Mouse (Mus musculus) midbrain, embryonic 10.5 days (tissue): ENCODE measurements at regions not wholly inside any gene's neighbourhood (a gene's known extent, or its start where the extent isn't known, plus 50 kb on each side); places are given as distances from the start of the nearest gene placed in this dataset.
A peak's percentile ranks its signal among the peaks of the same experiment; 100 is the strongest.

Experiments used
- DNase-seq: peaks from one replicate; pipeline ENCODE4 v3.0.0-alpha.2; 2017; ENCODE audit warnings: low spot score
- H3K27ac ChIP-seq: fragments of 300-500 bp; sonication (generic); replicated peaks from 2 replicates; pipeline ENCODE4 v1.5.1; 2016; ENCODE audit warnings: mild to moderate bottlenecking
- H3K27me3 ChIP-seq: fragments of 300-500 bp; sonication (generic); 2 replicates; pipeline ENCODE4 v1.6.1; 2016; ENCODE audit warnings: low read depth, mild to moderate bottlenecking; ENCODE audit not compliant: poor library complexity, severe bottlenecking
- H3K36me3 ChIP-seq: fragments of 300-500 bp; sonication (generic); 2 replicates; pipeline ENCODE4 v1.6.1; 2016; ENCODE audit warnings: mild to moderate bottlenecking, moderate library complexity
- H3K4me1 ChIP-seq: fragments of 300-500 bp; sonication (generic); 2 replicates; pipeline ENCODE4 v1.6.1; 2016
- H3K4me3 ChIP-seq: fragments of 300-500 bp; sonication (generic); 2 replicates; pipeline ENCODE4 v1.5.1; 2016; ENCODE audit warnings: mild to moderate bottlenecking, moderate library complexity
- H3K9me3 ChIP-seq: fragments of 300-500 bp; sonication (generic); replicated peaks from 2 replicates; pipeline ENCODE4 v1.6.1; 2016; ENCODE audit warnings: mild to moderate bottlenecking
- WGBS: fragments of 180-500 bp; shearing (Covaris S2); methylation state at CpG from one replicate; pipeline ENCODE4 v1.1.7; 2016; 5-methylcytosine and 5-hydroxymethylcytosine counted together

GRCm38 (mm10) chr13:44407307-44407706 lies 322.0 kb upstream of the Jarid2 start:
- peaks cover 3% of the 10 kb centered on the region; the same call in 1 of the 2 replicates for H3K27me3 ChIP-seq
- H3K27ac ChIP-seq = no peak overlapping the region
- 87% methylated on average over 2 of the region's 2 CpGs for WGBS
- H3K4me3 ChIP-seq = no peak overlapping the region
- DNase-seq = no peak
- H3K9me3 ChIP-seq = no peaks in the 10 kb centered on the region
- H3K36me3 ChIP-seq = no peaks in the 10 kb centered on the region
- H3K4me1 ChIP-seq = 0 out of 2 replicates have a peak, but pooled peaks cover 4% of the 10 kb centered on the region

DNA sequence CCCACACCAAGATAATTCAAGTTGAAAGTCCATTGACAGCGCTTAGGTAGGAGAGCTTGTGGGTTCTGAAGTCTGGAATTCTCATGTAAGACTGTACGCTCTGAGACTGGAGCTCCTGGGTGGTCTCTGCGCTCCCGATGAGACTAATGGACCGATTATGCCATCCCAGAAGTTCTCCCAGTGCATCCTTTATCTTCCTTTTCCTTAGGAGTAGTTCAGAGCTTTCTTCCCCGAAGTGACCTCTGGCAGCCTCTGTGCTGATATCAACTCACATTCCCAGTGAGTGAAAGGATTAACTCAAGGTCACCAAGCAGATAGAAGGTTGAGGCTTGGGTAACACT lies 320.7 kb upstream of the Jarid2 start:
- no peak for DNase-seq
- peaks cover 3% of the 10 kb centered on the region; the same call in 1 of the 2 replicates for H3K27me3 ChIP-seq
- no peaks in the 10 kb centered on the region for H3K36me3 ChIP-seq
- H3K4me1 ChIP-seq = 0 out of 2 replicates have a peak, but pooled peaks cover 4% of the 10 kb centered on the region
- H3K27ac ChIP-seq = no peak overlapping the region
- 89% methylated on average over 6 of the region's 6 CpGs for WGBS
- no peaks in the 10 kb centered on the region for H3K9me3 ChIP-seq
- H3K4me3 ChIP-seq = no peak overlapping the region

- Histone ChIP-seq H3K36me3 (no peaks in the 10 kb centered on the region), H3K4me1 (0 out of 2 replicates have a peak, but pooled peaks cover 4% of the 10 kb centered on the region), H3K9me3 (no peaks in the 10 kb centered on the region), H3K4me3 (no peak overlapping the region), H3K27me3 (peaks cover 3% of the 10 kb centered on the region; the same call in 1 of the 2 replicates), H3K27ac (0 out of 2 replicates have a peak overlapping the region, but pooled peaks have one; percentile 17)
- no peak for DNase-seq
- 74% methylated on average over 14 of the region's 14 CpGs for WGBS
These were observed 320.1 kb upstream of the Jarid2 start for GRCm38 (mm10) chr13:44408960-44409719.

DNA sequence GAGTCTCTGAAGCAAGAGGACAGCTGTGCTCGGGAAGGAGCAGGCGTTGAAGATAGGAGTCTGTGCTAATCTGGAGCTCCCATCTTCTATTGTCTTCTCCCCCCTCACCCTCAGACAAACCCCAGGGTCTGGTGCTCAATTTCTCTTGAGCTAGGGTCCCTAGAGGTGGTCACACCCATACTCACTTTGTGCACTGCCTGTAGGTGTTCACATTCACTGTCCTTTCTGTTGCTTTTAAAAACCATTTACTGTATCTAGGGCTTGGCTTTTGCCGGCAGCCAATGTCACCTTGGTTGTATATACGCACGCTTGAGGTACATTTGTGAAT lies 319.6 kb upstream of the Jarid2 start:
- DNase-seq = no peak
- Histone ChIP-seq H3K27me3 (peaks cover 3% of the 10 kb centered on the region; the same call in 1 of the 2 replicates), H3K4me1 (0 out of 2 replicates have a peak, but pooled peaks cover 4% of the 10 kb centered on the region), H3K27ac (0 out of 2 replicates have a peak overlapping the region, but pooled peaks have one; percentile 17), H3K36me3 (no peaks in the 10 kb centered on the region), H3K9me3 (no peaks in the 10 kb centered on the region), H3K4me3 (no peak overlapping the region)
- WGBS = 93% methylated on average over 5 of the region's 5 CpGs

- Histone ChIP-seq H3K4me1 (peaks cover 17% of the 10 kb centered on the region), H3K4me3 (no peak overlapping the region), H3K36me3 (no peaks in the 10 kb centered on the region), H3K27me3 (peaks cover 3% of the 10 kb centered on the region; the same call in 1 of the 2 replicates), H3K27ac (no peak overlapping the region), H3K9me3 (no peaks in the 10 kb centered on the region)
- 94% methylated on average over 2 of the region's 2 CpGs for WGBS
- no peak for DNase-seq
These were observed 317.3 kb upstream of the Jarid2 start for GRCm38 (mm10) chr13:44411781-44412496.

DNA sequence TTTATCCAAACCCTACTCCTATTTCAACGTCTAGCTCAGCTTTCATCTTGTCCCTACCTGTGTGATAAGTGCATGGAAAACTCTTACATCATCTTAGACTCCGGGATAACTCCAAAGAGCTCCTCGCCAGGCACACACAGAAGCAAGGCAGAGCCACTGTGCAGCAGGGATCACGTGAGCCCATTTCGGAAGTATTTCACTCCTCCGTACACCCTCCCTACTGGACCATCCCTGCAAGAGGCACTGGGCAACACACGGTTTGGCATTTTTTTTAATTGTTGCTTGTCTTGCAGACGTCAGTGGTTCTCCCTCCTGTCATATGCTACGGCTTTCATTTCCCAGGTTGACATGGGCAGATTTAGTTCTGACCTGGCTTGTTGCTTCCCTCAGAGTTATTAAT lies 316.0 kb upstream of the Jarid2 start:
- peaks cover 28% of the 10 kb centered on the region for H3K4me1 ChIP-seq
- no peak overlapping the region for H3K27ac ChIP-seq
- no peak for DNase-seq
- H3K27me3 ChIP-seq = peaks cover 3% of the 10 kb centered on the region; the same call in 1 of the 2 replicates
- H3K4me3 ChIP-seq = no peak overlapping the region
- no peaks in the 10 kb centered on the region for H3K9me3 ChIP-seq
- no peaks in the 10 kb centered on the region for H3K36me3 ChIP-seq
- WGBS = 85% methylated on average over 9 of the region's 9 CpGs

DNA sequence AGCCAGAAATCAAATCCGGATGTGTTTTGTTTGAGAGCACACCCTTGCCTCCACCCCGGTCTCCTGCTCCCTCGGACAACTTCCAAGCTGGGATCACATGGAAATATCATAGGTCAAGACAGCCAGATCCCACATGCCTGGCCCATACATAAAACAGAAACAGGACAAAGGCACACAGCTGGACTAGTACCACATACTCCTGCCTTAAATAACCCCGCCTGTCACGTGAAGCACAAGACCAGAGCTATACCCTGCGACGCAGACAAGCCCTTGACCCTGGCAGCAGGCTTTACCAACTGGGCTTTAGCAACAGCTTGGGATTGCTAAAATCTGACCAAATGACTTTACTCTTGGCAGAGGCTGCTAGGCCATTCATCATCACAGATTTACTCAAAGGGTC lies 313.3 kb upstream of the Jarid2 start:
- H3K4me3 ChIP-seq = no peak overlapping the region
- peaks cover 5% of the 10 kb centered on the region; the same call in 1 of the 2 replicates for H3K27me3 ChIP-seq
- H3K9me3 ChIP-seq = no peaks in the 10 kb centered on the region
- no peak overlapping the region for H3K27ac ChIP-seq
- H3K36me3 ChIP-seq = no peaks in the 10 kb centered on the region
- peaks cover 44% of the 10 kb centered on the region for H3K4me1 ChIP-seq
- WGBS = 89% methylated on average over 7 of the region's 7 CpGs
- no peak for DNase-seq

GRCm38 (mm10) chr13:44416986-44417385 lies 312.3 kb upstream of the Jarid2 start:
- DNase-seq = no peak
- Histone ChIP-seq H3K4me3 (no peak overlapping the region), H3K36me3 (no peaks in the 10 kb centered on the region), H3K9me3 (no peaks in the 10 kb centered on the region), H3K27ac (peak overlapping the region; percentile 73), H3K27me3 (peaks cover 6% of the 10 kb centered on the region; the same call in 1 of the 2 replicates), H3K4me1 (peaks cover 44% of the 10 kb centered on the region)
- WGBS = 12% methylated on average over 8 of the region's 8 CpGs

DNA sequence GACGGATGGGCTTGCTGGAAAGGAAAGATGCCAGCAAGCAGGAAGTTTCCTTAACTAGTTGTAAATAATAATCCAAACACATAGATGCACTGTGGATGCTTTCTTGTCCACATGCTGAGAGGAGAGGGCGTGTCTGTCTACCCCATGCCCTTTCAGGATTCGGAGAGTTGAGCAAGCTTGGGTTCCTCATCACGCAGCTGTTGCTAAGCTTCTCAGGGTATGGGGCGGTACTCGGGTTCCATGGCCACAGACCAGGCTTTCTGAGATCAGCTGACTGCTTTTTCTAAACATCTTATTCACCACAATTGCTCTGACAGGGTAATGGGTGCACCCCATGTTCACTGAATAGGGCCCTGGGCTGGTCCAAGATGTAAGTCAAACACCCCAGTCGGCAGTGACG lies 310.2 kb upstream of the Jarid2 start:
- 73% methylated on average over 8 of the region's 8 CpGs for WGBS
- no peak for DNase-seq
- H3K27me3 ChIP-seq = peaks cover 6% of the 10 kb centered on the region
- H3K36me3 ChIP-seq = no peaks in the 10 kb centered on the region
- peak overlapping the region; percentile 72; the same call in 1 of the 2 replicates for H3K27ac ChIP-seq
- peaks cover 44% of the 10 kb centered on the region for H3K4me1 ChIP-seq
- no peak overlapping the region for H3K4me3 ChIP-seq
- no peaks in the 10 kb centered on the region for H3K9me3 ChIP-seq

GRCm38 (mm10) chr13:44419472-44420226 lies 309.6 kb upstream of the Jarid2 start:
- 25% methylated on average over 15 of the region's 15 CpGs for WGBS
- DNase-seq = peak; percentile 51
- Histone ChIP-seq H3K36me3 (no peaks in the 10 kb centered on the region), H3K27ac (peak overlapping the region; percentile 72), H3K27me3 (peaks cover 6% of the 10 kb centered on the region), H3K9me3 (no peaks in the 10 kb centered on the region), H3K4me3 (peak overlapping the region; percentile 27), H3K4me1 (peaks cover 44% of the 10 kb centered on the region)

- 34% methylated on average over 6 of the region's 6 CpGs for WGBS
These were observed 309.1 kb upstream of the Jarid2 start for GRCm38 (mm10) chr13:44420227-44420592.

GRCm38 (mm10) chr13:44420941-44421340 lies 308.3 kb upstream of the Jarid2 start:
- H3K36me3 ChIP-seq = no peaks in the 10 kb centered on the region
- WGBS = 94% methylated on average over 8 of the region's 8 CpGs
- peaks cover 41% of the 10 kb centered on the region for H3K4me1 ChIP-seq
- no peaks in the 10 kb centered on the region for H3K9me3 ChIP-seq
- no peak overlapping the region for H3K4me3 ChIP-seq
- H3K27ac ChIP-seq = no peak overlapping the region
- no peak for DNase-seq
- peaks cover 6% of the 10 kb centered on the region for H3K27me3 ChIP-seq

More at GRCm38 (mm10) chr13:44420227-44420592, 309.1 kb upstream of the Jarid2 start:
- DNase-seq = no peak
- Histone ChIP-seq H3K4me1 (peaks cover 44% of the 10 kb centered on the region), H3K4me3 (peak overlapping the region; percentile 27), H3K36me3 (no peaks in the 10 kb centered on the region), H3K9me3 (no peaks in the 10 kb centered on the region), H3K27me3 (peaks cover 6% of the 10 kb centered on the region), H3K27ac (peak overlapping the region; percentile 72)
